Mouse (Mus musculus) forebrain, embryonic 13.5 days (tissue): Measurements from ENCODE around the gene Mcpt4. TPM values are rescaled to one million over a fixed set of nuclear protein-coding genes. Genes with fewer than 3 reads are reported as not detected.
"Not testable (repeated sequence)": the region's sequence is repeated elsewhere in the genome, so short reads cannot be mapped to it uniquely, and the experiment has no call there.

Experiments
- ATAC-seq: fragments of 200-750 bp; cut with Nextera tagmentation; 2 replicates; pipeline ENCODE4 v1.8.0; 2017
- H3K27ac ChIP-seq: fragments of 300-500 bp; sonication (generic); 2 replicates; pipeline ENCODE4 v1.5.1; 2015; ENCODE audit warnings: inconsistent platforms, mild to moderate bottlenecking, moderate library complexity
- H3K27me3 ChIP-seq: fragments of 300-500 bp; sonication (generic); 2 replicates; pipeline ENCODE4 v1.6.1; 2015; ENCODE audit warnings: mild to moderate bottlenecking, inconsistent platforms
- H3K36me3 ChIP-seq: fragments of 300-500 bp; sonication (generic); 2 replicates; pipeline ENCODE4 v1.6.1; 2015; ENCODE audit warnings: mild to moderate bottlenecking, inconsistent platforms; ENCODE audit not compliant: poor library complexity, severe bottlenecking
- H3K4me1 ChIP-seq: fragments of 300-500 bp; sonication (generic); 2 replicates; pipeline ENCODE4 v1.6.1; 2015; ENCODE audit warnings: inconsistent platforms
- H3K4me2 ChIP-seq: fragments of 300-500 bp; sonication (generic); 2 replicates; pipeline ENCODE4 v1.6.1; 2015; ENCODE audit warnings: inconsistent platforms, mild to moderate bottlenecking, moderate library complexity
- H3K4me3 ChIP-seq: fragments of 300-500 bp; sonication (generic); 2 replicates; pipeline ENCODE4 v1.5.1; 2015; ENCODE audit warnings: mild to moderate bottlenecking, inconsistent platforms
- H3K9ac ChIP-seq: fragments of 300-500 bp; sonication (generic); 2 replicates; pipeline ENCODE4 v1.6.1; 2015; ENCODE audit warnings: mild to moderate bottlenecking, inconsistent platforms
- H3K9me3 ChIP-seq: fragments of 300-500 bp; sonication (generic); replicated peaks from 2 replicates; pipeline ENCODE4 v1.6.1; 2016; ENCODE audit warnings: inconsistent platforms
- WGBS: fragments of 180-500 bp; shearing (Covaris S2); methylation state at CpG from one replicate; pipeline ENCODE4 v1.1.7; 2015; 5-methylcytosine and 5-hydroxymethylcytosine counted together
- microRNA-seq: library from miRNA; unstranded; fragments of <30 nt; microRNA quantifications from one replicate; pipeline ENCODE4, GENCODE M21; 2016
- polyA plus RNA-seq: library from polyadenylated mRNA; unstranded; fragments of >200 nt; fragmentation: Nextera tagmentation; extraction: Ambion mirVana; gene quantifications from 2 replicates; pipeline ENCODE4 v1.2.1, GENCODE M21; 2015

Gene Mcpt4
- polyA plus RNA-seq, 1 experiment from 2014 or later, result not detected

DNA sequence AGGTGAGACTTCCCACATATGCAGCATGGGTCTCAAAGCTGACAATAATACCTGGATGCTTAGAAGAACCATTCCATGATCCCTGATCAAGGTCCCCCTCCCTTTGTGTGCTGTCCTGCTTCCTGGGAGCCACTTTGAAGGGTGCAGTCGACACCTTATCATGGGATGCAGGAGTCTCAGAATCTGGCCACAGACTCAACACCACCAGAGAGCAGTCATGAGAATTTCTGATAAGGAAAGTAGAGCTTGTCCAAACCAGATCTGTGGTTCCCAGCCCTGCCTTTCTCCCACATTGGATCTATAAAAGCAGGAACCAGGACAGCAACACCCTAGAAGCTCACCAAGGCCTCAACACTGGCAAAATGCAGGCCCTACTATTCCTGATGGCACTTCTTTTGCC, 20.3 kb downstream of the Mcpt4 start, which contains the start of gene Mcpt2:
TSS of gene Mcpt2 (plus strand) at position 250 of the 400 bp plus-strand sequence.
- H3K9me3 ChIP-seq, H3K27me3 ChIP-seq, H3K27ac ChIP-seq, H3K36me3 ChIP-seq, H3K4me3 ChIP-seq, H3K9ac ChIP-seq, H3K4me2 ChIP-seq, H3K4me1 ChIP-seq, ATAC-seq: not testable (repeated sequence)
- WGBS, result 83% methylated on average over 1 of the region's 1 CpGs

DNA sequence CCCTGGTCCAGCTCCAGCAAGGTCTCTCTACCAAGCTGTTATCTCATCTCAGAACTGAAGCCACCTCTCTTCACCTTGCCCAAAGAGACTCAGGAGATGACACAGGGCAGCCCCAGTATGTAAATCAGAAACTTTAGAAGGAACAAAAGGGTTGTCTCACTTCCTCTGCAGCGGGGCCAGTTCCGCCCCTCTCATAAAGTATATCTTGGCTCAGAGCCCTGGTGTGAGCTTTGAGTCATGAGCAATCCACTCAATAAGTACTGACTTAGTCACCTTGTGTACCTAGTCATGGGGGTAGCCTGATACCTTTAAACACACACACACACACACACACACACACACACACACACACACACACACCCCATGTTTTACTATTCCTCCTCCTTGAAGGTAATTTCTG, 27.7 kb downstream of the Mcpt4 start:
- no peaks in the 10 kb centered on the region for H3K4me1 ChIP-seq
- no peak overlapping the region for H3K4me2 ChIP-seq
- no peak overlapping the region for H3K4me3 ChIP-seq
- no peaks in the 10 kb centered on the region for H3K36me3 ChIP-seq
- H3K9ac ChIP-seq, result no peak overlapping the region
- WGBS, result 87% methylated on average over 2 of the region's 2 CpGs
- no peaks in the 10 kb centered on the region for H3K9me3 ChIP-seq
- H3K27ac ChIP-seq, result no peak overlapping the region
- ATAC-seq, result no peak
- no peaks in the 10 kb centered on the region for H3K27me3 ChIP-seq

DNA sequence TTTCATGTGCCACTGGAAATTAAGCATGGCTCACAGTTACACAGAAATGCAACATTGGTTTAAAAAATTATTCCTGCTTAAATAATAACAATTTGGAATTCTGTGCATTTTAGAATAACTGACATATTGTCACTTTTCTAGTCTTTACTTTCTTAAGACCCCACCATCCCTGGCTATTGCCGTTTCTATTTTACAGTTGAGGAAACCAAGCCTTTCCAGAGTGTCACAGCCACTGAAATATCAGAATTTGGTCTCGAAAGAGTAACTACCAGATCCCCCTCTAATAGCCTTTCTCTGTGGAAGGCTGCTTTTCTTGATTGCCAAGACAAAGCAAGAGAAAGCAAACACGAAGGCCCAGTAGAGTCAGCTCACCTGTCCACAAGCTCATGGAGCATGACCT, 31.7 kb downstream of the Mcpt4 start, which contains the start of gene Mcpt9:
TSS of gene Mcpt9 (minus strand) at position 101 of the 400 bp plus-strand sequence.
- not testable (repeated sequence) for ATAC-seq, H3K9ac ChIP-seq, H3K36me3 ChIP-seq, H3K27me3 ChIP-seq, H3K4me1 ChIP-seq, H3K9me3 ChIP-seq, H3K27ac ChIP-seq, H3K4me2 ChIP-seq, H3K4me3 ChIP-seq
- whole genome bisulfite sequencing, result 83% methylated on average over 3 of the region's 3 CpGs

DNA sequence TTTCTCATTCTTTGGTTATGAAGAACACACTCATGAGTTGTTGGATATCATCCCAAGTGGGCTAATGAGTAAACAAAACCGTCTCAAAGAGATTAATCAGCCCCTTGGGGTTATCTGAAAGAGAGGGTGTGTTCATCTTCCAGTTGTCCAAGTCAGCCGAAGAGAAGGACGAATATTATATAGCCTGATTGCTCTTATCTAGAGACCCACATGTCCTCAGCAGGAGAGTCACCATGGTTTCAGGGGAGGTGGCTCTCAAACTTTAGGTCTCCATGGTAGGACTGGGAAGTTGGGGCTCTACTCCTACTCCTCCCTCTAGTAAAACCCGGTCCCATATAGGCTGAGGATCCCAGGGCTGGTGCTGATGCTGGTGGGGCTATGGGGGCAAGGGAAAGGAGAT, 40.8 kb downstream of the Mcpt4 start:
- H3K4me2 ChIP-seq, H3K9me3 ChIP-seq, H3K4me3 ChIP-seq, ATAC-seq, H3K4me1 ChIP-seq, H3K27ac ChIP-seq, H3K36me3 ChIP-seq, H3K9ac ChIP-seq, H3K27me3 ChIP-seq: not testable (repeated sequence)
- 84% methylated on average over 4 of the region's 4 CpGs for WGBS

DNA sequence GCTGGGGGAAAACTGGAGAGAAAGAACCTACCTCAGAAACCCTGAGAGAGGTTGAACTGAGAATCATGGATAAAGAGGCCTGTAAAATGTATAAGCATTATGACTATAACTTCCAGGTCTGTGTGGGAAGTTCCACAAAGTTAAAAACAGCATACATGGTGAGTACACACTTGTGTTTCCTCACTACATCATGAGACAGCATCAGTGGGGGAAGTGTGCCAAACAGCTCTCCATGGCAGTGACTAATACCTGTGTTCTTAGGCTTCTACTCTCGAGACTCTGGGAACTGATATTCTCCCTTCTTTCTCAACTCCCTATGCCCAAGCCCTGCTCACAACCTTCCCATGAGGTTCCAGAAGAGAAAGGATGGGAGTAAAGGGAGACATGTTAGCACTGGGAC, 42.7 kb downstream of the Mcpt4 start:
- no peaks in the 10 kb centered on the region for H3K36me3 ChIP-seq
- no peak overlapping the region for H3K4me2 ChIP-seq
- no peaks in the 10 kb centered on the region for H3K9me3 ChIP-seq
- no peaks in the 10 kb centered on the region for H3K4me1 ChIP-seq
- no peak overlapping the region for H3K9ac ChIP-seq
- H3K4me3 ChIP-seq, result no peak overlapping the region
- no peak for ATAC-seq
- 71% methylated on average over 1 of the region's 1 CpGs for WGBS
- H3K27me3 ChIP-seq, result no peaks in the 10 kb centered on the region
- no peak overlapping the region for H3K27ac ChIP-seq

DNA sequence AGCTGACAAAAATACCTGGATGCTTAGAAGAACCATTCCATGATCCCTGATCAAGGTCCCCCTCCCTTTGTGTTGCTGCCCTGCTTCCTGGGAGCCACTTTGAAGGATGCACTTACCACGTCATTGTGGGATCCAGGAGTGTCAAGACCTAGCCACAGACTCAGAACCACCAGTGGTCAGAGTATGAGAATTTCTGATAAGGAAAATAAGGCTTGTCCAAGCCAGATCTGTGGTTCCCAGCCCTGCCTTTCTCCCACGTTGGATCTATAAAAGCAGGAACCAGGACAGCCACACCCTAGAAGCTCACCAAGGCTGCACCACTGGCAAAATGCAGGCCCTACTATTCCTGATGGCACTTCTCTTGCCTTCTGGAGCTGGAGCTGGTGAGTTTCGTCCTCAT, 44.4 kb downstream of the Mcpt4 start, which contains the start of gene Mcpt1:
TSS of gene Mcpt1 (plus strand) at position 301 of the 400 bp plus-strand sequence.
- not testable (repeated sequence) for H3K27ac ChIP-seq, H3K9ac ChIP-seq, H3K27me3 ChIP-seq, H3K4me2 ChIP-seq, H3K9me3 ChIP-seq, H3K36me3 ChIP-seq, H3K4me1 ChIP-seq, ATAC-seq, H3K4me3 ChIP-seq
- WGBS, result 85% methylated on average over 3 of the region's 3 CpGs

DNA sequence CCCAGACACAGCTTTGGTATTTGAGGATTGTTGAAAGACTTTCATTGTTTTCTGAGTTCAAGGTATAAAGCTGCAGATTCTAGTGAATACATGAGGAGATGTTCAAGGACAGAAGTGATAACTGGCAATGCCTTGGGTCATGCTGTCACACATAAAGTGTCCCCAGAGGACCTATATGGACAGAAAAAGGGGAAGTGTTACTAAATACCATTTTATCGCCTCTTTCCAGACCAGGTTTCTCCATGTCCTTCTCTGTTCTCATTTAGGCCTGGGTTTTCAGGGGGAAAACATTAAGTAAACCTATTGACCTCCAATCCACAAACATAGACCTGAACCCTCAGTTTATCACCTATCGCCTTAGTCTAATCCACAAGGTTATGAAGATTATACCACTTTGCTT, 48.2 kb downstream of the Mcpt4 start:
- no peaks in the 10 kb centered on the region for H3K9me3 ChIP-seq
- no peaks in the 10 kb centered on the region for H3K4me1 ChIP-seq
- H3K27ac ChIP-seq, result no peak overlapping the region
- H3K27me3 ChIP-seq, result no peaks in the 10 kb centered on the region
- no peak overlapping the region for H3K4me2 ChIP-seq
- no peak overlapping the region for H3K9ac ChIP-seq
- no peaks in the 10 kb centered on the region for H3K36me3 ChIP-seq
- 95% methylated on average over 2 of the region's 2 CpGs for WGBS
- ATAC-seq, result no peak
- no peak overlapping the region for H3K4me3 ChIP-seq

DNA sequence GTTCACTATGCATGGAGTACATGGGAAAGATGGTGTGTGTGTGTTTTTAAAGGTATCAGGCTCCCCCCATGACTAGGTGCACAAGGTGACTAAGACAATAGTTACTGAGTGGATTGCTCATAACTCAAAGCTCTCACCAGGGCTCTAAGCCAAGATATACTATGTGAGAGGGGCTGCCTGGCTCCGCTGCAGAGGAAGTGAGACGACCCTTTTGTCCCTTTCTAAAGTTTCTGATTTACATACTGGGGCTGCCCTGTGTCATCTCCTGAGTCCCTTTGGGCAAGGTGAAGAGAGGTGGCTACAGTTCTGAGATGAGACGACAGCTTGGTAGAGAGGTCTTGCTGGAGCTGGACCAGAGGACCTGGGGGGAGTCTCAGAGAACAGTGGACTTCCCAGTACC, 49.0 kb downstream of the Mcpt4 start:
- H3K27ac ChIP-seq, result no peak overlapping the region
- no peaks in the 10 kb centered on the region for H3K36me3 ChIP-seq
- H3K4me3 ChIP-seq, result no peak overlapping the region
- no peak overlapping the region for H3K4me2 ChIP-seq
- 66% methylated on average over 3 of the region's 3 CpGs for WGBS
- H3K4me1 ChIP-seq, result no peaks in the 10 kb centered on the region
- no peaks in the 10 kb centered on the region for H3K9me3 ChIP-seq
- no peak for ATAC-seq
- no peaks in the 10 kb centered on the region for H3K27me3 ChIP-seq
- no peak overlapping the region for H3K9ac ChIP-seq

Small RNA genes lying within 50 kb of the gene (microRNA-seq; reads per million reads assigned to microRNA genes)
- not detected for gene Mir6949

Other genes with a start within 250 kb of the Mcpt4 start
- gene Nfatc4, start 239.2 kb downstream of the Mcpt4 start, polyA plus RNA-seq, result 17.0 and 18.9 TPM in 2 replicates
- gene Nynrin, start 208.3 kb downstream of the Mcpt4 start, polyA plus RNA-seq, result 9.3 and 12.4 TPM in 2 replicates
- gene Cbln3, start 177.9 kb downstream of the Mcpt4 start, polyA plus RNA-seq, result 0.08 and 0.18 TPM in 2 replicates
- gene Khnyn, start 177.4 kb downstream of the Mcpt4 start, polyA plus RNA-seq, result 9.6 and 10.8 TPM in 2 replicates
- gene Sdr39u1, start 162.0 kb downstream of the Mcpt4 start, polyA plus RNA-seq, result 71.0 and 72.3 TPM in 2 replicates
- not detected in 2 replicates for gene Cma1, start 117.6 kb downstream of the Mcpt4 start, polyA plus RNA-seq
- gene Cma2, start 111.3 kb downstream of the Mcpt4 start, polyA plus RNA-seq, result not detected in 2 replicates
- gene Mcpt1, start 44.3 kb downstream of the Mcpt4 start, polyA plus RNA-seq, result not detected in 2 replicates
- not detected in 2 replicates for gene Mcpt9, start 31.8 kb downstream of the Mcpt4 start, polyA plus RNA-seq
- not detected in 2 replicates for gene Mcpt2, start 20.3 kb downstream of the Mcpt4 start, polyA plus RNA-seq
- gene Mcpt8, start 23.0 kb upstream of the Mcpt4 start, polyA plus RNA-seq, result not detected in 2 replicates
- not detected in 2 replicates for gene Ctsg, start 40.3 kb upstream of the Mcpt4 start, polyA plus RNA-seq
- not detected in 2 replicates for gene Gzme, start 58.3 kb upstream of the Mcpt4 start, polyA plus RNA-seq
- not detected in 2 replicates for gene Gzmd, start 70.3 kb upstream of the Mcpt4 start, polyA plus RNA-seq
- not detected in 2 replicates for gene Gzmg, start 97.3 kb upstream of the Mcpt4 start, polyA plus RNA-seq
- gene Gzmn, start 112.3 kb upstream of the Mcpt4 start, polyA plus RNA-seq, result not detected in 2 replicates
- gene Gzmf, start 149.1 kb upstream of the Mcpt4 start, polyA plus RNA-seq, result not detected in 2 replicates
- not detected in 2 replicates for gene Gzmc, start 172.3 kb upstream of the Mcpt4 start, polyA plus RNA-seq
- not detected in 2 replicates for gene Gzmb, start 199.9 kb upstream of the Mcpt4 start, polyA plus RNA-seq